Mouse (Mus musculus) kidney, adult 2 months (tissue): Measurements from ENCODE around the gene 2510002D24Rik. TPM values are rescaled to one million over a fixed set of nuclear protein-coding genes. Genes with fewer than 3 reads are reported as not detected.

Source experiments
- DNase-seq: peaks from one replicate; pipeline ENCODE4 v3.0.0; 2021
- H3K27ac ChIP-seq: fragments of 200-500 bp; 2 replicates; pipeline ENCODE4 v1.5.1; 2012; ENCODE audit warnings: low read depth, low read length, control low read depth, inconsistent platforms; ENCODE audit not compliant: insufficient read depth
- H3K27me3 ChIP-seq: fragments of 200-500 bp; replicated peaks from 2 replicates; pipeline ENCODE4 v1.6.1; 2012; ENCODE audit warnings: mild to moderate bottlenecking, moderate library complexity, low read length, inconsistent platforms; ENCODE audit not compliant: control insufficient read depth, insufficient read depth
- H3K36me3 ChIP-seq: fragments of 200-500 bp; 2 replicates; pipeline ENCODE4 v1.6.1; 2012; ENCODE audit warnings: mild to moderate bottlenecking, moderate library complexity, low read length, inconsistent platforms; ENCODE audit not compliant: control insufficient read depth, insufficient read depth
- H3K4me1 ChIP-seq: fragments of 200-500 bp; 2 replicates; pipeline ENCODE4 v1.6.1; 2011; ENCODE audit warnings: low read length; ENCODE audit not compliant: control insufficient read depth, insufficient read depth
- H3K4me3 ChIP-seq: fragments of 200-500 bp; 2 replicates; pipeline ENCODE4 v1.5.1; 2011; ENCODE audit warnings: mild to moderate bottlenecking, low read depth, low read length, control low read depth; ENCODE audit not compliant: insufficient read depth
- CTCF ChIP-seq: fragments of 200-500 bp; conservative IDR thresholded peaks from 2 replicates; pipeline ENCODE4 v1.5.1; 2011; ENCODE audit warnings: low read depth, mild to moderate bottlenecking, control low read depth, low read length, moderate library complexity, mixed read lengths; ENCODE audit not compliant: insufficient read depth, insufficient read length
- POLR2A ChIP-seq: fragments of 200-500 bp; IDR thresholded peaks from one replicate; pipeline ENCODE4 v1.6.1; 2011; ENCODE audit warnings: low read depth, low read length, control low read depth
- WGBS: fragments of 180-500 bp; shearing (Covaris S2); methylation state at CpG from one replicate; pipeline ENCODE4 v1.1.7; 2018; 5-methylcytosine and 5-hydroxymethylcytosine counted together
- polyA plus RNA-seq: library from polyadenylated mRNA; depleted of rRNA; stranded (reverse); fragments of >200 nt; gene quantifications from 2 replicates; pipeline ENCODE4 v1.2.3, GENCODE M21; 2012

Gene 2510002D24Rik
- polyA plus RNA-seq, 1 experiment, result 56.0 TPM

DNA sequence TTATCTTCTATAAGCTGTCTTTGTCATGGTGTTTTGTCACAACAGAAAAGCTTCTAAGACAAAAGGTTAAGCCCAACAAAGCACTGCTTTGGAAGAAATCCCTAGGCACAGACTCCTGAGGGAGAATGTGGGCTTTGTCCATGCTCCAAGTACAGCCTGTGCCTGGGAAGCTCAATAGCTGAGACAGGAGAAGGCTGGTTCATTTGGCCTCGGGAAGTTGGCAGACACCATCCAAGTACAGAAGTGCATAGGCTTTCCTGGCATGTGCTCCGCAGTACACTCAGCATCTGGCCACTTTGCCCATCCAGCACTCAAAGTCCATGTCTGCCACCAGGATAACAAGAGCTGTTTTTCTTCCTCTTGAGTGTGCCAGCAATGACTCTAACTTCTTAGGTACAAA is 30.6 kb upstream of the 2510002D24Rik start:
- Histone ChIP-seq H3K27ac (no peak overlapping the region), H3K4me1 (no peaks in the 10 kb centered on the region), H3K36me3 (no peaks in the 10 kb centered on the region), H3K27me3 (no peaks in the 10 kb centered on the region), H3K4me3 (no peak overlapping the region)
- 80% methylated on average over 2 of the region's 2 CpGs for WGBS
- peak; percentile 61 for DNase-seq
- TF ChIP-seq POLR2A (no peak), CTCF (no peak)

DNA sequence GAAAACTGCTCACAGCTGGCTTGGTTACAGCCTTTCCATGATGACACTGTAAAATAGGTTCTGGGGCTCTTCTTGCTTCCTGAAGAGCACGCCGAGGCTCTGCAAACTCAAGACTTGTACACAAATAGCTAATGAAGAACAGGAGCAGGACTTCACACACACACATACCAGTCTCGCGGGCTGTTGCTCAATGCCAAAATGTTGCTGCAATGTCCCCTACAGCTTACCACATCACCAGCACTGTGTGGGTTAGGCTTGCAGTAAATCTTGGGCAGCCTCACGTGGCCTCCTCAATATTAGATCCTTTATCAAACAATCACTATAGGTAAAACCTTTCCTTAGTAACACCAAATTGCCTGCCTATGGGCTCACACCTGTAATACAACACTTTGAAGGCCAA is 27.4 kb upstream of the 2510002D24Rik start:
- Histone ChIP-seq H3K4me3 (no peak overlapping the region), H3K27ac (no peak overlapping the region), H3K36me3 (no peaks in the 10 kb centered on the region), H3K27me3 (no peaks in the 10 kb centered on the region), H3K4me1 (peaks cover 10% of the 10 kb centered on the region; the same call in 1 of the 2 replicates)
- WGBS, result 92% methylated on average over 5 of the region's 5 CpGs
- DNase-seq, result no peak
- no peak for TF ChIP-seq CTCF
- TF ChIP-seq POLR2A, result no peak

- peaks cover 10% of the 10 kb centered on the region; the same call in 1 of the 2 replicates for H3K4me1 ChIP-seq
- 6% methylated on average over 5 of the region's 5 CpGs for WGBS
- no peak for TF ChIP-seq CTCF
- TF ChIP-seq POLR2A, result no peak
- DNase-seq, result no peak
- no peak overlapping the region for H3K27ac ChIP-seq
- H3K4me3 ChIP-seq, result peak overlapping the region; percentile 98
- no peaks in the 10 kb centered on the region for H3K27me3 ChIP-seq
- no peaks in the 10 kb centered on the region; the same call in 1 of the 2 replicates for H3K36me3 ChIP-seq
Measured at GRCm38 (mm10) chr16:18811032-18811431, 25.3 kb upstream of the 2510002D24Rik start.

DNA sequence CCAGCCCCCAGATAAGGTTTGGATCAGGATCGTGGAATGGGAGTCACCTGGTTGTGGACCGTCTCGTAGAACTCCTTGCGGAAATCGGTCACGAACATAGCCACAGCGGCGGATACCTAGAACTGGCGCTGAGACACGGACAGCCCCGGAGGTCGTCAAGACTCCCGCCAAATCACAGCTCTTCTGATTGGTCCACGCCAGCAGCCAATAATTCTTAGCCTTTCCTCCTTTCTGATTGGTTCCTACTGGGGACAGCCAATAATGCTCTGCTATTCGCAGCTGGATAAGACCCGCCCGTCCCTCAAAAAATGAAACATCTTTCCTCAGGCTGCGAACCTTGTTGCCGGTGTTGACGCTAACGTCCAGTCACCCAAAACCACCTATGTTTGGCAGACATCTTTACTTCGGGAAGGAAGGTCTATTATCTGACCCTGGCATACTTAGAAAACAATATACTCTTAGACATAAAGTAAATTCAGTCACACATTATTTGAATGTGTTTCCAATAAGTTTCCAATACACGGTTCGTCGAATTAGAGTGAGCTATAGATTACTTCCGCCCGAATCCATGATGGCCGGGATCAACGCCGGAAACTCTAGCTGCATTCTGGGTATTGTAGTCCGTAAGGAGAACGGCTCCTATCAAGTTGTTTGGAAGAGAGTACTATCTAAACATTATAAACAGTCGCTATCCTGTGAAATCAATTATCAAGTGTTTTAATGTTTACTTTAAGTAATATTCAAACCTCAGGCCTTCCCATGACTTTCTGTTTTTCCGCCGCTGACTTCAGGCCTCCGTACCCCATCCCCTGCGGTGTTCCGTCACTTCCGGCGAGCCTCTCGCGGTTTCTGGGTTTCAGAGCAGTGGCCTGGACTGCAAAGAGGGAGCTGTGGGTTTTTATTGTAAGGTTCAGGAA is 24.7 kb upstream of the 2510002D24Rik start, which contains the start of the genes Ufd1 and Cdc45:
Ufd1 (plus strand) TSS at position 312 of the 917 bp plus-strand sequence.
Cdc45 (minus strand) TSS at position 520 of the 917 bp plus-strand sequence.
- TF ChIP-seq POLR2A (peak; percentile 48), CTCF (no peak)
- Histone ChIP-seq H3K4me1 (peaks cover 10% of the 10 kb centered on the region; the same call in 1 of the 2 replicates), H3K27me3 (no peaks in the 10 kb centered on the region), H3K27ac (peak within 1 kb of the TSS; percentile 74), H3K36me3 (no peaks in the 10 kb centered on the region; the same call in 1 of the 2 replicates), H3K4me3 (peak within 1 kb of the TSS; percentile 98)
- WGBS, result under 1% methylated on average over 42 of the region's 42 CpGs
- DNase-seq, result peak; percentile 97

DNA sequence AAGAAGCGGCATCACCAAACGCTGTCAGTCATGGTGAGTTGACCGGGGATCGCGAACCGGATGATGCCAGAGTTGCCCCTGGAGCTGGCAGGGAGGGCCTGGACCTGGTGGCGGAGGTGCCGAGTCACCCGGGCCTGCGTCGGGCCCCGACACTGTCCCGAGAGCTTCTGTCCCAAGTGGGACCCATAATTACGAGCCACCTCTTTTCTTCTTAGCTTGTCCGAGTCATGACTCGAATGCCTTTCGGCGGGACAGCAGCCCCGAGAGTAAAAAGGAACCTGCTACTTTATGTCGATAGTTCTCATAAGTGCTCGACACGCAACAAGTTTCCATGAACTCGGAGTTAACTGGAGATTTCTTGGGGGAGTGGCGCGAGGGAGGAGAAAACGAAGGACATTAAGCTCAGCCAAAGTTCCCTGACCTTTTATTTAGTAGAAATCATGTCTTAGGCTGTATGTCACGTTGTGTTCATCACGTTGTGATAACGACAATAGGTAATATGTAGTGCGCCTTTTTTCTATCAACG is 23.9 kb upstream of the 2510002D24Rik start:
- H3K27ac ChIP-seq, result peak overlapping the region; percentile 74
- no peak for DNase-seq
- no peak for TF ChIP-seq CTCF
- TF ChIP-seq POLR2A, result no peak
- H3K36me3 ChIP-seq, result no peaks in the 10 kb centered on the region; the same call in 1 of the 2 replicates
- WGBS, result 1% methylated on average over 31 of the region's 31 CpGs
- peaks cover 10% of the 10 kb centered on the region; the same call in 1 of the 2 replicates for H3K4me1 ChIP-seq
- peak overlapping the region; percentile 98 for H3K4me3 ChIP-seq
- no peaks in the 10 kb centered on the region for H3K27me3 ChIP-seq

GRCm38 (mm10) chr16:18822356-18822755 is 14.0 kb upstream of the 2510002D24Rik start:
- no peaks in the 10 kb centered on the region for H3K4me1 ChIP-seq
- H3K27me3 ChIP-seq, result no peaks in the 10 kb centered on the region
- no peak overlapping the region for H3K4me3 ChIP-seq
- no peak overlapping the region for H3K27ac ChIP-seq
- H3K36me3 ChIP-seq, result peaks cover 16% of the 10 kb centered on the region
- no peak for DNase-seq
- TF ChIP-seq CTCF, result no peak
- no peak for TF ChIP-seq POLR2A
- 85% methylated on average over 1 of the region's 1 CpGs for WGBS

DNA sequence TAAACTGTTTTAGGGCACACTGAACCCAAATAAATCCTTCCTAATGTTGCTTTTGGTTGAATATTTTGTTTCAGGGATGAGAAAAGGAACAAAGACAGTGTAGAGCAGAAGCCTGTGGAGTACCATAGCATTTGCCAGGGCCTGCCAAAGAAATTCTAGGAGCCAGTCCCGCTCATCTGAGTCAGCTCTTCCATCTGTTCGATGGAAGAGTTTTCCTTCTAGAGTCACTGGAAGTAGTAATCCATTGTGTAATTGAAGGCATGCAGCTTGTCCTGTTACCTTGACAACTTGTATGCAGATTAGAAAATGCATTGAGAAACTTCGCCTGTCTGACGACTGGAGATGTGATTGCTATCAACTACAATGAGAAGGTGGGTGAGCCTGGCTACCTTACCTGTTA is 13.5 kb upstream of the 2510002D24Rik start:
- no peak for DNase-seq
- TF ChIP-seq CTCF (no peak), POLR2A (no peak)
- H3K4me3 ChIP-seq, result no peak overlapping the region
- no peak overlapping the region for H3K27ac ChIP-seq
- peaks cover 16% of the 10 kb centered on the region for H3K36me3 ChIP-seq
- H3K27me3 ChIP-seq, result no peaks in the 10 kb centered on the region
- H3K4me1 ChIP-seq, result no peaks in the 10 kb centered on the region
- WGBS, result 83% methylated on average over 4 of the region's 4 CpGs
